Mouse (Mus musculus) Muller cell, postnatal 12 days (primary cell): ENCODE data around the gene Dusp22.
A peak's percentile ranks its signal among the peaks of the same experiment; 100 is the strongest.

Experiments
- DNase-seq: peaks from one replicate; pipeline ENCODE4 v3.0.0-alpha.2; 2015; ENCODE audit errors: inconsistent ontology term

The Dusp22 gene

GRCm38 (mm10) chr13:30659613-30660505 is at the start of gene Dusp22:
Gene Dusp22, plus strand, starts transcription at chr13:30659999.
- peak; percentile 92 for DNase-seq

- DNase-seq = no peak
Observed at GRCm38 (mm10) chr13:30612079-30612794, 47.6 kb upstream of the Dusp22 start.

GRCm38 (mm10) chr13:30619684-30620083 is 40.1 kb upstream of the Dusp22 start:
- no peak for DNase-seq

- peak; percentile 31 for DNase-seq
Observed at GRCm38 (mm10) chr13:30628195-30629048, 31.4 kb upstream of the Dusp22 start.

- DNase-seq = no peak
Observed at GRCm38 (mm10) chr13:30629794-30630410, 29.9 kb upstream of the Dusp22 start.

- DNase-seq = no peak
Observed at GRCm38 (mm10) chr13:30632998-30633397, 26.8 kb upstream of the Dusp22 start.

GRCm38 (mm10) chr13:30636453-30636852 is 23.3 kb upstream of the Dusp22 start:
- no peak for DNase-seq

- no peak for DNase-seq
Observed at GRCm38 (mm10) chr13:30638378-30639115, 21.3 kb upstream of the Dusp22 start.

GRCm38 (mm10) chr13:30642053-30642452 is 17.7 kb upstream of the Dusp22 start:
- peak; percentile 70 for DNase-seq

GRCm38 (mm10) chr13:30648461-30648860 is 11.3 kb upstream of the Dusp22 start:
- DNase-seq = no peak

- no peak for DNase-seq
Observed at GRCm38 (mm10) chr13:30649197-30649596, 10.6 kb upstream of the Dusp22 start.

- DNase-seq = no peak
Observed at GRCm38 (mm10) chr13:30650684-30651083, 9.1 kb upstream of the Dusp22 start.

- no peak for DNase-seq
Observed at GRCm38 (mm10) chr13:30653051-30653450, 6.7 kb upstream of the Dusp22 start.

- no peak for DNase-seq
Observed at GRCm38 (mm10) chr13:30654463-30654862, 5.3 kb upstream of the Dusp22 start.

- DNase-seq = no peak
Observed at GRCm38 (mm10) chr13:30656909-30657308, 2.9 kb upstream of the Dusp22 start.

GRCm38 (mm10) chr13:30657779-30658178 is 2.0 kb upstream of the Dusp22 start:
- DNase-seq = no peak

GRCm38 (mm10) chr13:30658201-30658996 is 1.4 kb upstream of the Dusp22 start:
- no peak for DNase-seq

GRCm38 (mm10) chr13:30665261-30665660 is 5.5 kb downstream of the Dusp22 start:
- peak; percentile 61 for DNase-seq

- DNase-seq = no peak
Observed at GRCm38 (mm10) chr13:30666537-30666936, 6.7 kb downstream of the Dusp22 start.

- DNase-seq = no peak
Observed at GRCm38 (mm10) chr13:30668301-30668700, 8.5 kb downstream of the Dusp22 start.
